Mouse (Mus musculus): ENCODE data around the gene 2510009E07Rik.
"Not testable (repeated sequence)": the region's sequence is repeated elsewhere in the genome, so short reads cannot be mapped to it uniquely, and the experiment has no call there.

Gene 2510009E07Rik

GRCm38 (mm10) chr16:21673651-21674050, 20.8 kb downstream of the 2510009E07Rik start:
- DNase-seq (ENCODE audit: low read depth): not testable (repeated sequence)

DNA sequence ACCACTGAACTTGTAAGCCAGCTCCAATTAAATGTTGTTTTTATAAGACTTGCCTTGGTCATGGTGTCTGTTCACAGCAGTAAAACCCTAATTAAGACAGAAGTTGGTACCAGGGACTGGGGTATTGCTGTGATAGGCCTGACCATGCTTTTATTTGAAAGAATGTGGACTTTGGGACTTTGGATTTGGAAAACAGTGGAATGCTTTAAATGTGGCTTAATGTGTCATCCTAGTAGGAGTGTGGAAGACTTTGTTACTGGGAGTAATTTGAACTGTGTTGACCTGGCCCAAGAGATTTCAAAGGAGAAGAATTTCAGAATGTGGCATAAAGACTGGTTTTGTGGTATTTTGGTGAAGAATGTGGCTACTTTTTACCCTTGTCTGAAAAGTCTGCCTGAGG, 21.4 kb downstream of the 2510009E07Rik start:
- DNase-seq (ENCODE audit: low read depth): not testable (repeated sequence)

DNA sequence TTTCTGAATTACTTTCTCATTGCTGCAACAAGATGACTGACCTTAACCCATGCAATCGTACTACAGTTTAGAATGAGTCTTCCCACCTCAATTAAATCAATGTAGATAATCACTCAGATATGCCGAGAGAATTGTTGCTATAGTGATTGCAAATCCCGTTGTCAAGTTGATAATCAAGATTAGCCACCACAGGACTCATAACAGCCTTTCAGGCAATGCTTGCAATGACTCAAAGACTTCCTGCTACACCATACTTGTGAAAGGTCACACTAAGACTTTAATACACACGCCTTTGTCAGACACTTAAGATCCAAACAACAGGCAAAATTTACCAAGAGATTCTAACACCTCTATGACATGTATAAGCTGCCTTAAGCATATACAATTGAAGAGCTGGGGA, 22.6 kb downstream of the 2510009E07Rik start:
- DNase-seq (ENCODE audit: low read depth): no peak

GRCm38 (mm10) chr16:21665423-21665986, 29.0 kb downstream of the 2510009E07Rik start:
- no peak for DNase-seq (ENCODE audit: low read depth)

DNA sequence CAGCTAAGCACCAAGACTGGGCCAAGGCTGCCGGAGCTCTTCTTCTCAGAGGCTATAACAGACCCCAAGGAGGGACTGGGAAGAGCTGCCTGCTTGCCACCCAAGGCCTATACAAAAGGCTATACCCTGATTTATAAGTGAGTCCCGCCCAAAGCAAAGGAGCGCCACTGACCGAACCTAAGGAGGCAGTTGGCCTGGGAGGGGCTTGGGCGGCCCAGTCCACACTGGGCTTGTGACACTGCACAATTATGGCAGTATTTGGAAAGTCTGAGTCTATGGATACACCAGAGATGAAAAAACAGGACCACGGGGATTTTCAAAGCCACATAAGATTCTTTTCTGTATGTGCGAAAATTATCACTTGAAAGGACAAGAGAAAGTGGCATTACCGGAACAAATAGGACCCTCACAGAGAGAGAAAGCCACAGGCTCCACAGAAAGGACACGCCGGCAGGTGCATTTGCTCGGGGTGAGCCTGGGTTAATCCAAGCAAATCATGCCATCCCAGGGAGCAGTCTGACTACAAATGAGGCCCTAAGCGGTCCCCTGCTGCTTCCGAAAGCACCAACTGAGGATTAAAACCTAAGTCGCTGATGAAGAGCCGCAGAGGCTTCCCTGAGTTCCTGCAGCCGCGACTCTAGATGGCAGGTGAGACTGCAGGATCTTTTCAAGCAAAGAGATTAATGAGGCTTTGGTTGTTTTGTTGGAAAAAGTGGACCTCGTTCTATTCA, 29.7 kb downstream of the 2510009E07Rik start:
- no peak for DNase-seq (ENCODE audit: low read depth)

DNA sequence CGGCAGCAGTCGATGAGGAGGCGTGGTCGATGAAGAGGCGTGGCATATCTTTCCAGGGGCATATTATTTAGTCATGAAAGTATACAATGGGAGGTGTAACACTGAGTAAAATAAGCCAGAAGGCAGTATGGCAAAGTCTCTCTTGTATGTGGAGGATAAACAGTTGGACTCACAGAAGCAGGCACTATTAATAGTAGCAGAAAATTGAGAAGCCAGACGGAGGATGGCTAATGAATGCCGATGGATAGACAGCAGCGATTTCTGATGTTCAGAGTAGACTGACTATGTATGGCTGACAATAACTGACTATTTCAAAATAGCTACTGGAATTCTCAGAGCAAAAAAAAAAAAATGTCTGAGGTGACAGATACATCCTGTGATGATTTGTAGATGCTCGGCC, 38.5 kb downstream of the 2510009E07Rik start:
- DNase-seq (ENCODE audit: low read depth): no peak

DNA sequence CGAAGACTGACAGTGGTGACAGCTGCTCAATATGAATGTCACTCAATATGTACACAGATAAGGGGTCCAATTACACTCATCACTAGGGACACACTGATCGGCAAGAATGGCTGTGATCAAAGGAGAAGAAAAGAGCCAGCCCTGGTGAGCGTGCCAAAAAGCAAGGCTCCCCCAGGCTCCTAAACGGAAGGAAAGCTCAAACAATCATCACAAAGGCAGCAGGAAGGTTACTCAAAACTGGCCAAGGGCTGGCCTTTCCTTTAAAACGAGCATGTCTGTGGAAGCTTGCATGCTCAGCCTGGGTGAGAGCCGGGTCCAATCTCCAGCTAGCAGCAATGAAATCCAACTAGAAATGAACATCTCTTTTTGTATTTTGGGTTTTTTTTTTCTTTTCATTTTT, 39.2 kb downstream of the 2510009E07Rik start:
- DNase-seq (ENCODE audit: low read depth): no peak

DNA sequence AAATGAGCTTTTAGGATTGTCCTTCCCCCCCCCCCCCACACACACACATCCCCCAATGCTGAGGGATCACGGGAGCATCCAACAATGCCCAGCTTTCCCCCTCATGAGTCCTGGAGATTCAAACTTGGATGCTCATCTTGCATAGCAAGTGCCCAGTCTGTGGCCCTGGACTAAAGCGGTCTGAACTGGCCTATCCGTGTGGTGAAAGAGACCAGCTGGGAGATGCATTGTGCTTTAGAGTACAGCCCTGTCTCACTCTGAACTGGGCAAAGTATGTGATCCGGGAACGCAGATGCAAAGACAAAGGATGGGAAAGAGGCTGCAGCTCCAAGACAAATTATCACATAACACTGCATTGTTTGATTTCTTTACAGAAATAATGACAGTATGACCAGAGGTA, 40.1 kb downstream of the 2510009E07Rik start:
- DNase-seq (ENCODE audit: low read depth): no peak

DNA sequence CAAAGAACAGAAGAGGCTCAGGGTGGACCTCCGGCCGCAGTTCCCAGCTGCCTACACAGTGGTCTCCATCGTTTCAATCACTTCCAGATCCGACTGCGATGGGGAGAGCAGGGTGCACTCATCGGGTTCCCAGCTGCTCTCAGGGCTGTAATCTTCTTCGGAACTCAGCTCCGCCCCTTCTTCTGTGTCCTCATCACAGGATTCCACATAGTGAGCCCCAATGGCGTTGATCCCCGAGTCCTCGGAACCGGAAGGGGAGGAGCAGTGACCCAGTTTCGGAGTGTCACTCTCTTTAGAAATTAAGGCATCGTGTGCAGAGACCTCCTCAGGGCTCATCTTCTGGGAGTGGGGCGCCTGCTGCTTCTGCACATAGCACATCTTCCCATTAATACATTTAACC, 41.3 kb downstream of the 2510009E07Rik start:
- DNase-seq (ENCODE audit: low read depth): no peak

DNA sequence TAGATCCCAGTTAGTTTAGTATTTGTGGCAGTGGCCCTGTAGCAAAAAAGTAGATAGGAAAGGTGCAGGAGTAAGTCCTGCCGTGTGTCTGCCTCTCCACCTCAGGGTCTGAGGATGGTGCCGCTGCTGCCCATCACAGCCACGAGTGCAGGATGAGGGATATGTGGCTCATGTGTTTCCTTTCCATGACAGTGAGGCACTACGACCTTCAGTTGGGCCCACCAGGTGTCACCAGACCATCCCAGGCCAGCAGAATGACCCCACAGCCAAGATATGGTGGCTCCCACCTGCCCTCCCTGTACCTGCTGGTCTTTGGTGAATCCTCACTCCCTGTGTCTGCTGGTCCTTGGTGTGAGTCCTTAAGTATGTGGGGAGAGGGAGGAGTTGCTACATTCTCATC, 43.3 kb downstream of the 2510009E07Rik start:
- DNase-seq (ENCODE audit: low read depth): no peak

DNA sequence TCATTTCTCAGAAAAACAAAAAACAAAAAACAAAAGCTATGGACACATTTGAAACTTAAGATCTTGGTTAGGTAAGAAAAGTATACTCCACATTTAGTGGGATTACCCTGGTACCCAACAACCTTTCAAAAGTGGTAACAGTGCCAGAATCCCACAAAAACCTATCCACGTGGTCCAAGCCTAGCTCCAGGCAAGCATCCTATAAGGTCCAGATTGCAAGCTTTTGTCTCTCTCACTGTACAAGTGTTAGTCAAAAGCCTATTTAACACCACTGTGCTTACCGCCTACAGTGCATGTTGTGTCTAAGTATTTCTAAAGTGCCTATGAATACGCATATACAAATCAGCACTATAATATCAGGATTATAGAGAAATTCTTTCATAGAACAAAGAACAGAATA, 44.2 kb downstream of the 2510009E07Rik start:
- DNase-seq (ENCODE audit: low read depth): no peak

GRCm38 (mm10) chr16:21648800-21649199, 45.7 kb downstream of the 2510009E07Rik start:
- DNase-seq (ENCODE audit: low read depth): peak; percentile 21

DNA sequence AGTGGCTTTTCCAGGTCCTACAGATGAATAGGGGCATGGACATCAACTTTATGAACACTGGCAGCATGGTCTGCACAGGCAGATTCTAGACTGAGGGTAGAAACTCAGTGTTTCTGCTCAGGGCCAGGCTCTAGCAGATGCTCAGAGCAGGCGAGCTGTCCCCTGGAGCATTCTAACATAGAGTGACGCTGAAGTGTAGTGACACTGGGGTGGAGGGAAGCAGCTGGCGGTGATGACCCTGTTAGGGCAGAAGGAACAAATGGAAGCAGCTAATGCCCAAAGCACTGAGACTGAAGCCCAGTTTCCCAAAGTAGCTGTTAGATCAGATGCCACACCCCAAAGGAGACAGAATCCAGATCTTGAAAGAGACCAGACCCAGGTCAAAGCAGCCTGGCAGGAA, 48.0 kb downstream of the 2510009E07Rik start:
- no peak for DNase-seq (ENCODE audit: low read depth)

GRCm38 (mm10) chr16:21645915-21646314, 48.5 kb downstream of the 2510009E07Rik start:
- DNase-seq (ENCODE audit: low read depth): no peak

DNA sequence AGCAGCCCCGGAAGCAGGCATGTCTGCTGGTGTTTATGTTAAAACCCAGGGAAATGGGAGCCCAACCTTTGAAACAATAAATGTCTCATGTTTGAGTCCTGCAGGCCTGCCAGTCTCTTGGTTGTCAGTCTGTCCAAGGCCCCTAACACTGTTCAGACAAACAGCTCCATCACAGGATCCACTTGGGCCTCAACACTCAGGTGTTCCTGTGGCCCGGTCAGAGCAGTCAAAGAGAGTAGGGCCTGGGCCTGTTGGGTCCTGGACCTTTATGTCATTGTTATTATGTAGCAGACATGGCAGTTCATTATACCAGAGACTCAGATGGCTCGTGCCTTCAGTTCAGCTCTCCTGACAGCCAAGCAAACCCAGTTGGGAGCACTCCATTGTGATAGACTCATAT, 49.9 kb downstream of the 2510009E07Rik start:
- DNase-seq (ENCODE audit: low read depth): no peak

- DNase-seq (ENCODE audit: low read depth): no peak
Observed at GRCm38 (mm10) chr16:21644066-21644561, 50.4 kb downstream of the 2510009E07Rik start.

DNA sequence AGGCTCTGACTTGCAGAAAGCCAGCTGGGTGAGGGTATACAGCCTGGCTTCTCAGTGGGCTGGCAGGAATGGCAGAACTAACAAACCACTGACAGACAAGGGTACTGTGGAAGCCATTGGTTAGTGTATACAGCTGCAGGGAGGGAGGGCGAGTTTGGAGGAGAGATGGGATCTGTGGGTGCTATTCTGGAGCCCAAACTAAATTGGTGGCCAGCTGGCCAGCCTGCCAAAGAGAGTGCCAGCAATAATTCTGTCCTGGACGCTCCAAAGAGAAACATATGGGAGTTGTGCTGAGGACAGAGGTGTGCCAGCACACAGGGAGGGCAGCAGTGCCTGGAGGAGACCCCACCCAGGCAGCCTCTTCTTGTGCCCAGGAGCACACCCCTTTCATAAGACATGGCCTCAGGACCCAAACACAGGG, 50.8 kb downstream of the 2510009E07Rik start:
- no peak for DNase-seq (ENCODE audit: low read depth)

DNA sequence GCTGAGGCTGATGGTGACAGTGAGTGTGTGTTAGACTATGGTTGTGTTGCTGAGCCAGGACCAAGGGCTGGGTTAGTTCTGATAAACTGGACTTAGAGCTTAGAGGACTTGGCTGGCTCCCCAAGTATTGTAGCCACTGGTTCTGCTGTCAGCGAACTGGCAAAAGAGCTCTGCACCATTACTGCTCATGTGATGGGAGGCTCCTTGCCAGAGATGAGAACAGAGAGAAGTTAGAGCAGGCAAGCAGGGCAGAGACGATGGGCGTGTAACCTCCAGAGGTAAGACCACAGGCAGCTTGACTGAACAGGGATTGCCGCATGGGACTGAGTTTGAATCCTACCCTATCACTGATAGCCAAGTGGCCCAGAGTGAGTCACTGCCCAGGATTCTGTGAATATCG, 51.6 kb downstream of the 2510009E07Rik start:
- DNase-seq (ENCODE audit: low read depth): no peak

DNA sequence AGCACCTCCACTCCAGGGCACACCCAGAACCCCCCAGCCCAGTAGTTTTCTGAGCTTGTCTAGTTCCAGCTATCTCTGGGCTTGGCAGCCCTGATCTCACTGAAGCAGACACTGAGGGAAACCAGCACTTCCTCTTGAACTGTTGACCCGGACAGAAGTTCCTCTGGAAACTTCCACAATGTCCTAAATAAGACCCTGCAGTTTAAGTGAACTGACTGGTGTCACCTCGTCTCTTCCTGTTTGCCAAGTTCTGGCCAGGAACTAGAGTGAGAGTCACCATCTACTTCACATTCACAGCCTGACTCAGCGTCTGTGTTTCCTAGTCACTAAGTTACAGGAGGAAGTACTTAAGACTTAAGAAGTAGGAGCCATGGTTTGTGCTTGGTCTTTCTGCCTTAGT, 52.5 kb downstream of the 2510009E07Rik start:
- DNase-seq (ENCODE audit: low read depth): peak; percentile 81

- peak; percentile 65 for DNase-seq (ENCODE audit: low read depth)
Observed at GRCm38 (mm10) chr16:21640766-21641499, 53.5 kb downstream of the 2510009E07Rik start.

- DNase-seq (ENCODE audit: low read depth): peak; percentile 43
Observed at GRCm38 (mm10) chr16:21637201-21637819, 57.2 kb downstream of the 2510009E07Rik start.

GRCm38 (mm10) chr16:21636156-21636853, 58.2 kb downstream of the 2510009E07Rik start:
- no peak for DNase-seq (ENCODE audit: low read depth)

All from 416B (cell line).